Mouse (Mus musculus) left cerebral cortex, adult 8-10 months (tissue): ENCODE measurements around the gene Dgki. TPM values are rescaled to one million over a fixed set of nuclear protein-coding genes. Genes with fewer than 3 reads are reported as not detected.

Experiments used
- DNase-seq, 2 experiments: peaks; one replicate each; pipeline ENCODE4 v3.0.0; 2022; ENCODE audit warnings: low spot score in 2 of 2
- total RNA-seq, 4 experiments: library from RNA; stranded (reverse); gene quantifications; 2 replicates each; pipeline ENCODE4 v1.2.4; 2022

Dgki gene
- total RNA-seq, 4 experiments from 2014 or later: 88.8 to 107 (median 95.6) TPM

DNA sequence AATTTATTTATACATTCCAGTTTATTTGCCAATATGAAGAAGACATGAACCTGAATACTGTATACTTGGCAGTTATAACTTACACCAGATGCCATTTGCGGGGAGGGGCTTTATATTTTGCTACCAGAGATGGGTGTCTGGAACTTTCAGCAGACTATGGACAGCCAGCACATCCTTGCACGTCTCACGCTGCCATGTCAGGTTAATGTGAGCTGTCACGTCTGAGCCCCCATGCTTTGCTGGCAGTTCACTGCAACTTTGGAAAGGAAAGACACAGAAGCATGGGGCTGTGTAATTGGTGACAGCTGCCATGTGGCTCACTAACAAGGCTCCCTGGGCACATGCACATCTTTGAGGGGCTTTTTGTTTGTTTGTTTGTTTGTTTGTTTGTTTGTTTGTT is 368.5 kb downstream of the Dgki start:
- DNase-seq: no peak

DNA sequence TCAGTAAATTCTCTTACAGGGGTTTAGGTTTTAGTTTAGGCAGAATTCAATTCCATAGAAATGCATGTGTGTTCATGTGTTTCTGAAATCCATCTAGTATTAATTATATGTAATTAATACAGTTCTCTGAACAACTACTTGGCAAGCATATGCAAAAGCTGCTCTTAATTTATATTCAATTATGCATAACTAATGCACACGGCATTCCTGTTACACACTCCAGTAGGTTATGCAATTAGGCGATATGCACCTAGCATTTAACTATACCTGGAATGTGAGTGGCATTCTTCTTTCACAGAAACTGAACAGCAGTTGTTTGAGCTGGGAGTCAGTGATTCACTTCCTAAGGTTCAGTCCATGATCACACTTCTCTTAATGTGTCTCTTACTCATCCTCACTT is 370.2 kb downstream of the Dgki start:
- no peak for DNase-seq

DNA sequence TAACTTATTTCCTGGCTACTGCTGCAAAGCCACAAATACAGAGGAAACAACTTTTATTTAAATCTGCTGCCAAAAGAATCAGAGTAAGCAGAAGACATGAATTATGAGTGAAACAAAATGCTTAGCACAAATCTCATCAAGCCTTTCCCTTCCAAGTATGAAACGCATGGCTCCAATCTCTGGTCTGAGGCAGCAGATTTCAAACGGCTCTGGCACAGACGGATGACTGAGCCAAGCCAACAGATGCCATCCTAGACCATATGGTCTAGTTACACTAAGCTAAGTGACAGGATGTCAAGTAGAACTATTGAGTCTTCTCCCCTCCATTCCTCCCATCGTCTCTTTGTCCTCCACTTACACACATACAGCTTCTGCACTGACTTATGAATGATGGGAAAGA is 373.5 kb downstream of the Dgki start:
- DNase-seq: no peak

DNA sequence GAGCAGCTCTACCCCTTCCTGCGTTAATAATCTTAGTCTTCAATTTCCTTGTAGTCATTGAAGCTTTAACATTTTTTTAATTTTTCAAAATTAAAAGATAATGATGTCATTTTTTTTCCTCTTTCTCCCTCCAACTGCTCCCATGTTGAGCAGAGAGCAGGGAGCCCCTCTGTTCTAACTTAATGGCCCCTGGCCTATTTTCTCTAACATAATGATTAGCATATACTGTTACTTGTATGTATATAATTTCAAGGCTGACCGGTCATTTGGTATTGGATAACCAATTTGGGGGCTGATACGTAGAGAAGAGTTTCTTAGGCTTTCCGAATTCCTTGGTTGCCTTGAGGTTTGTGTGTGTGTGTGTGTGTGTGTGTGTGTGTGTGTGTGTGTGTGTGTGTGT is 378.0 kb downstream of the Dgki start:
- no peak for DNase-seq

DNA sequence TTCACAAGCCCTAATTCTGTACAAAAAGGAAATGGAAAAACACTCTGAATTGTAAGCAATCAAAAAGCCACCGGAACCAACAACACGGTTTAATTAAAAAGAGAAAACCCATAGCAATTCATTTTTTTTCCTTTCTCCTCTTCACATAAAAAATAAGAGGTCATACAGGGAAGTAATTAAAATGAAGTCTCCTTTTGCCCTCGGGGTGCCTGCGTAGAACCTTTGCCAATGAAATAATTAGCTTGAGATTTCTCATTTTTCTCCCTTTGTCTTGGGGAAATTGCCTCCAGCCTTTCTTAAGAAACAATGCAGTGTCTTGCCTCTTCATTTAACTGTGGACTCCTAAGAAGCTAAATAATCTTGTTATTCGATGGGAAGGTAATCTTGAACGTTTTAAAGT is 388.4 kb downstream of the Dgki start:
- no peak for DNase-seq

DNA sequence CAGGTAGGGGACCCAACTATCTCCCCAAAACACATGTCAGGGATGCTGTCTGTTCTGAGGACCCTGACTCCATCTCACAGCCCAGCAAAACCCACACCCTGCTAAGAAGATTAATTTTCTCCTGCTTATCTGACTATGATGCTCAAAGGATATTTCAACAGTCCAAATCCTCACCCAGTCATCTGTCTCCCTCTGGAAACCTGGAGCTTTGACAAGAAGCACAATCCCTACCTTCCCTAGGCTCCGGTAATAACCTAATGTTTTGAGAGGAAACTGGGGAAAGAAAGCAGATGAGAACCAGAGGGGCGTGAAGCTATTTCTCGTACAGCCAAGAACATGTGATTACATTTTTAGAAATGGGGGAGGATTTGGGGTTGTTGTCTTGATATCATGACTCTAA is 392.8 kb downstream of the Dgki start:
- no peak for DNase-seq

DNA sequence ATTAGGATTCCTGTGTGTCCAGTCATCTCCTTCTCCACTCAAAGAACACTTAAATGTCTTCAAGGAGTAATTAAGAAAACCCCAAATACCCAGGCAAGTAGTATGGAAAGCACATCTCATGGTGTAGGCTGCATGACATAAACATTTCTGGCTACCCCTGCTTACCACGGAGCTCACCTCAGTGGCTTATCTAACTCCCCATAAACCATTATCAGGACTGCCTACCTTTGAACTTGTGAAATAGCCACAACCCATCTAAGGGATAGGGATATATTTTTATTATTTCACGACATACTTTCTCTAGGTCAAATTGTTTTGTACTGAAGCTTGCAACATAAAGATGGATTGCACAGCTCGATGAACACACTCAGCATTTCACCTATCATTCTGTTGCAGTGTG is 394.0 kb downstream of the Dgki start:
- no peak for DNase-seq

DNA sequence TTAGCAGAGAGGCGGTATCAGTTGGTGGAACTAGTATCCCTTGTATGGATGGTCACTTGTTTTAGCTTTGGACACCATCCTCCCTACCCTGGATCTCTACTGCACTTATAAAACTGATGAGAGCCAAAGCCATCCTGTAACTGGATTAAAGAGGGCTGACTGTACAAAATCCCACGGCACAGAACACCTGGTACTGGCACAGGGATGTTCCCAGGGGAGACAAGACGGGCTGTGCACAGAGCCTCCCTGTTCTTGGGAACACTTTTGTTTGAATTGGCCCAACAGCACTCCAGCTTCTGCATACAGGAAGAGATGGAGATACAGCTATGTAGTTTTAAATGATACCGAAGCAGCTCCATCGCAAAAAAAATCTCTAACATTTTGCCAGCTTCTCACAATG is 395.1 kb downstream of the Dgki start:
- DNase-seq: no peak

DNA sequence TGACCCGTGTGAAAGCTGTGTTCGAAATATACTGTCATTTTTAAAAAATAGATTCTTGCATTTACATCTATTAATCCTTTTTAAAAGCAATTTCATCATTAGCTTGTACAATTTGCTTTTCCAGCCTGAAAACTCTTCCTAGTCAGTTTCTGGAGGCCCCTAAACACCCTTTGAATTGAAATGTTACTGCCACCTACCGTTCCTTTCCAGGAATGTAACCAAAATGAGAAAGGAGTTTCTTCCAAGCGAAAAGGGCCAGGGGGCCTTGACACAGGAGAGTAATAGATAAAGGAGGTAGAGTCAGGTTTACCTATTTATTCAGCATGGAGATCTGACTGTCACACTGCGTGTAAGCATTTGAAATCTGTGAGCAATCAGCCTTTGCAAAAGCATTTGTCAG is 396.2 kb downstream of the Dgki start:
- DNase-seq: no peak

DNA sequence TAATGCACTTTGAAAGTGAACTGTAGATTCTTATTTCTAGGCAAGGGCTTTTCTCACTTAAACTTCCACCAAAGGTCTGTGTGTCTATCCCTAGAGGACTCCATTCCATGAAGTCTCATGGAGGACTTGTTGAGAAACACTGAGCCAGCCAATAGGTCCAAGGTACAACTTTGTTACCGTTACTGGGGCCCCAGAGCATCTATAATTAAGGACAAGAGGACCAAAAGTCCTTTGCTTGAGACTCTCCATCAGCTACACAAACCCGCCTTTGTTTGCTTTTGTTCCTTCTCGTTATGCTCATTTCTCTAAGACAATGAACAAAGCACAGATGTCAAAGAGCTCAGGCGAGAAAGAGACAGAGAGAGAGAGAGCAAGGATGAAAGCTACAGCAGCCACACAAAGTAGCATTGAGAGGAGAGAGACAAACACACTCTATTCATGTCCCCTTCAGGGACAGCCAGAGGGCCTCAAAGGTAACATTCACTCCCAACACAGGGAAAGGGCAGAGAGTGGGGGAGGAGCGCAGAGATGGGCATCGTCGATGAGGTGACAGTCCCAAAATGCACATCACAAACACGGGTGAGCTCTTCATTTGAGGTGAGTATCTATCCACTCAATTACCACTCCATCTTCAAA is 396.7 kb downstream of the Dgki start:
- peak in 1 of 2 experiments; percentile 25 for DNase-seq

DNA sequence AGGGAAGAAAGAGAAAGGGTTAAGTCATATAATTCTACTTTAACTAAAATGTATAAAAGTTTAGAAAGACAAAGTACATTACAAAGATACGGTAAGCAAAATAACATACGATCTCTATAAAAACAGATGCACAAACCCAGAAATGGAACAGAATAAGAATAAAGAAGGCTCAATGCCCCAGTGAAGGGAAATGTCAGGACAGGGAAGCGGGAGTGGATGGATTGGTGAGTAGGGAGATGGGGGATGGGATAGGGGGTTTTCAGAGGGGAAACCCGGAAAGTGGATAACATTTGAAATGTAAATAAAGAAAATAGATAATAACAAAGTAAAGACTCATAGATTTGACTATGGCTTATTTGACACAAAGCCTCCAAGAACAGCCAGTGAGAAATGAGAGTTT is 400.1 kb downstream of the Dgki start:
- DNase-seq: no peak

DNA sequence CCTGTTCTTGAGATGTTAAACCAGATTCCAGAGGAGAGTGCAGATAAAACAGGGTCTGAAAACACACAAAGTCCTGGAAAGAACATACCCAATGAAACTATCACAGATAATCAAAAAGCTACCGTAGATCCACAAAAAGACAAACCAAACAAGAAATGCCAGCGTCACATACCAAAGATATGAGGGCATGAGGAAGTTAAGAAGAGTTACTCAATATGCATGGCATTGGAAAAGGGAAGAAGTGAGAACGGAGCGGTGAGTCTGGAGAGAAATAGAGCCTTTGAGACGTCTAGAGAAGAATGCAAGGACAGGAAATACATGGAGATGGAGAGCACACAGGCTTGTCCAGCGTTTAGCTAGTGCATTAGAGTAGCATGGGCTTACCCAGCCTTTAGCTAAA is 401.6 kb downstream of the Dgki start:
- DNase-seq: no peak

DNA sequence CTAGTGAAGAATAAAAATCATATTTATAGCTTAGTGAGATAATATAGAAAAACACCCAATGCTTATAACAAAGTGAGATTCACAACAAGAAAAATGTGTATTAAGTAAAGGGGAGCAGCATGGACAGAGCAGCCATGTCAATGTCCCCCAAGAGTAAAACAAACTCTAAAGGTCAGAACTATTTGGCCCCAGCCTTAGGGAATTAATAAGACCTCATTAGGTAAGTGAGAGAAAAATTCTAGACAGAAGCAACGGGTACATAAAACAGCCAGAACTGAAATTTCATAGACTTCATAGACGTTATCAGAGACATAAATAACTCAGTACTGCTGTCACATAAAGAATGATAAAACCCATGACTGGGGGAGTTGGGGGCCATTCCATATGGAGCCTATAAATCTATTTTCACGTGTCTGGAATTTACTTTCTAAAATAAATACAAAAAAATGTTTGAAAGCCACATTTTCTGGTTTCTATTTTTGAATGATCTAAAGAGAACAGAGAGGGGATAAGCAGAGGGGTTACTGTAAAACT is 402.3 kb downstream of the Dgki start:
- DNase-seq: no peak

DNA sequence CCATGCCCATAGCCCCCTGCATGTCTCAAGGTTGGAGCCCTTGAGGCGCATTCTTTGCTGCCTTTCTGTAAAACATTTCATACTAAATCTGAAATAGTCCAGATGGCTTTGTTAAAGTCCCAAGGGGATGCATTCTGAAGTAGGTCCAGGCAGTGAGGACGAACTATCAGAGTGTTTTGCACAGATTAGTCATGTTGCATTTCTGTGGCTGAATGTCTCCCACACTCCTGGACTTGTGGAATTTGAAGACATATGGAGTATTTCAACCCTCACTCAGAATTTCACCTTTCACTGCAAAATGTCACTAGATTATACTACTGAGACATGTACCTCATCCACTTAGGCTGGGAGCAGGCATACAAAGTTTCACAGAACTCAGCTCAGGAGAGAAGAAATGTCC is 403.3 kb downstream of the Dgki start:
- DNase-seq: no peak

DNA sequence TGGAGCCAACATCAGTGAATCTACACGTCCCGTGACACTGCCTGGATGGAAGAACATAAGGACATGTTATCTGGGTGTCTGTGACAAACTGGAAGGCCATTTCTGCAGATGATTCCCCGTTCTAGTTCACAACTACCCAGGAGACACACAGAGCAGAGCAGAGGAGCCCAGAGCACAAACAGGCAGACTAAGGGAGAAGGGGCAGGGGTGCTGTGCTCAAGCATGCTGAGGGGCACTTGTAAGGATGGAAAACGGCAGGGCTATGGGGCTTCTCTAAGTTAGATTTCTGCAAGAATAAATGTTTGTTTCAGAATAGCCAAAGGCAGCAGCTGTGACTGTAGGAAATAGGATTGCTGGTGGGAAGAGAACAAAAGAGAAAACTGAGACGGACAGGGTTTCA is 408.2 kb downstream of the Dgki start:
- no peak for DNase-seq

DNA sequence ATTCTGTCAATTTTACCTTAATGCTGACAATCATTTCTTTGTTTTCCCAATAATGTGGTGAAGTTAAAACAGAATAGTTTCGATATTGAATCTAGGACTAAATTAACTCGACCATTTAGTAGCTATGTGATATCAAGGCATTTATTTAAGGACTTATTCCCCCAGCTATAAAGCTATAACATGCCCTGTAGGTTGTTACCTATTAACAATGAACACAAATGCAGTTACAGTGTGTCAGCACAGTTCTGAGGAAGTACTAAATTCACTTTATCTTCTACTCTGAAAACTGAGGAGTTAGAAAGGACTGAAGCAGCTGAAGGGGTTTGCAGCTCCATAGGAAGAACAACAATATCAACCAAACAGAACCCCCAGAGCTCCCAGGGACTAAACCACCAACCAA is 409.2 kb downstream of the Dgki start:
- DNase-seq: no peak

DNA sequence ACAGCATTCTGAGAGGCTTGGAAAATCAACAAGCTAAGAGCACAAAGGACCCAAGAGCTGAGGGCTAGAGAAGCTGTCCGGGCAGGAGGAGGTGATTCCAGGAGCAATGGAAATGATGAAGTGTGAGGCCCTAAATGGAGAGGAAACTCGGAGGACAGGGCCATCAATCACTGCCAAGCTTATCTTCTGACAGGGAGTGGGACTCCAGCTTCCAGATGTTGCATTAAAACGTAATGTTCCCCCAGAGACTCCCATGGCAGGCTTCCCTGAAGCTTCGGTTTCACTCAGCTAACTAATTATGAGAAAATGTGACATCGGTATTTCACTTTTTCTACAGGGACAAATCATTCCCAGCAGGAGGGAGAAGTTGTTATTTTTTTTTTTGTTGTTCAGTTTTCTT is 409.7 kb downstream of the Dgki start:
- DNase-seq: no peak

DNA sequence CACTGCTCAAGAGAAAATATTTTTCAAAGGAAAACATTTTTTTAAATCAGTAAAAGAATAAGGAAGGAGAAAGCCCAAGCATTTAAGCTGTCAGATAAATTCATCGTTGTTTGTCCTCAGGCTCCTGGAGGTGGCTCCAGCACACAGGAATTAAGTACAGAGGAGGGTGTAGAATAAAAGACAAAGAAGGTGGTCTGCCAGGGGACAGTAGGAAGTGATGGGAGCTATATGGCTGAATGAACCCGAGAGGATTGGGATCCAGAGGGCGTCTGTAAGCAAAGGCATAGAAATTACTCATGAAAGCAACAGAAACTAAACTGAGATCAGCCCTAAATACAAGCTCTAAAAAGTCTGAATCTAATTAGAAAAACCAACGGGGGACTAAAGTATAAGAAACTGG is 418.7 kb downstream of the Dgki start:
- no peak for DNase-seq

DNA sequence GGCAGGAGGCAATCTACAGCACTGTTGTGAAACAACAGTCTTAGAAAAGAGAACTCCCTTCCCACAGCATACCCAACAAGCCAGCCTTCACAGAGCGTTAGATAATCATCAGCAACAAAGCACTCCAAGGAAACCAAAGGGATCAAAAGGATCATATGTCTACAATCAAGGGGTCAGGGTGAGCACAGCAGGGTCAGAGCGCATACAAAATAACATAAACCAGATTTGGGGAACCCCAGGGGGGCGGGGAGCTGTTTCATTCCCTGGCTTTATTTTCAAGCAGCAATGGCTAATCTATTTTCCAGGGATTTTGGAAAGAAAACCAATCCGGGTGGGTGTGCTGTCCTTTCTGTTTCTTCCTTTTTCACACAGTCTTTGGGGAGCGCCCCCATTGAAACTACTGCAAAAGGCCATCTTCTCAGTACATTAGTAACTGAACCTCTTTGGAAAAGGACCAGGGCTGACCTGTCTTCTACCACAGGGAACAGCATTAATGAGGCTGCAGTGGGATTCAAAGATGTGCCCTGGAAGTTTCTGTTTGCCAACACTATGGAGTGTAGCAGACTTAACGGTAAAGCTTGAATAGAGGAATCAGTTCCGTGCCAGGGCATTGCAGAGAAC is 419.2 kb downstream of the Dgki start:
- DNase-seq: no peak

DNA sequence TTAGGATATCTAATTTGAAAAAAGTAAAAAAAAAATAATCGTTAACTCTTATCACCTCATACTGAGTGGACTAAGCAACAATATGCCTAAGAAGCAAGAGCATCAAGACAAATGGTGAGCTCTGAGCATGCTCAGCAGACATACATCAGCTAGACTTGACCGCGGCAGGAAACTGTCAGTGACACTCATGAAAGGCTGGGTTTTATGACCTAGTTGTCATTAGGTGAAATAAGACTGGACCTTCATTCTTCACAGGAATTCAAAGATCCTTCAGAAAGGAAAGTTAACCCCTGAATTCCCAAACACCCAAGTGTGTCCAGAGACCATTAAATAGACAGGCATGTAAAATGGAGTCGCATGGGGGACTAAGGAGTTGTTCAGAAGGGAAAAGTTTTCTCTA is 422.6 kb downstream of the Dgki start:
- no peak for DNase-seq

DNA sequence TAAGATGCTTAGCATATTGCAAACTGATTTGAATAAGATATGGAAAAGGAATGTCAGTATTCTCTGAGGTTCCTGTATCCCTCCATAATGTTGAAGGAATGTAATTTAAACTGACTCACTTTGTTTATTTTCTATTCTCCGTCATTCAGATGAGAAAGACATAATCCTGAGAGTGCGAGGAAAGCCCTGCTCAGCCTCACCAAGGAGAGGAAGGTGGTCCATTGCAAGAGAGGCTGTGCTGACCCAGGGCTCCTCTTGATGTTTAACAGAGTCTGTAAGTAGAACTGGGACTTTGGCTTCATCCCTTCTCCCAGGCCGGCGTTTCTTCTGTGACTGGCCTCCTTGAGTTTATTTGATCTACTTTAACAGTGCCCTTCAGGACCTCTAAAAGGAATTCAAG is 423.6 kb downstream of the Dgki start:
- DNase-seq: no peak

DNA sequence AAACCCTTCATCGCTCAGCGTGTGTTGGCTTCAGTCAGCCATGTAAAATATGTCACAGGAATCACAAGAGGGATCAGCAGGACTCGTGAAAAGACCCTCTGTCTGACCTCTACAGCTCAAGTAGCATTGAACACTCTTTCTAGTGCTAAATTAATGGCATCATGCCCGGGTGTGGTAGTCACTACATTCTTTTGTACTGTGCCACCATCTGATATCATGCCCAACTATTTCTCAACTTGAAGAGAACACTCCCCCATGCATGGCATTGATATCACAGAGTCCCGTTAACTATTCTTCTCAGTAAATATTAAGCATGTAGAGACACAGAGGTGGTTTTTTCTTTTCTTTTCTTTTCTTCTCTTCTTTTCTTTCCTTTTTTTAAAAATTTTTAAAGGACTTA is 424.1 kb downstream of the Dgki start:
- DNase-seq: no peak

DNA sequence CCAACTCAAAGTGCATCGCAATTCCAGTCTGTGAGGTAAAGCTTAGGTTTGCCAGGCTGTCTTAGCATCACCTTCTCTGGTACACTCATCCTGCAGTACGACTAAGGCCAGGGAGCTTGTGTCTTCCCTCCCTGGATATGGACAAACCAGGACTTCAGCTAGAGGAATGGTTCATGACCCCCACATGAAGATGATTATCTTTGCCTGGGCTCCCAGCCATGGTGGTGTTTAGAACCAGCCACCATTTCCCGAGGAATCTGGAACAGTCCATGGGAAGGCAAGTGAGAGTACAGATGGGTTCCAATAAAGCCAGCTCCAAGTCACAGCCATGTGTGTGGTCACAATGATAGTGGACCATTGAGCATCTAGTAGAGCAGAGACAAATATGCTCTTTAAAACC is 427.1 kb downstream of the Dgki start:
- no peak for DNase-seq

DNA sequence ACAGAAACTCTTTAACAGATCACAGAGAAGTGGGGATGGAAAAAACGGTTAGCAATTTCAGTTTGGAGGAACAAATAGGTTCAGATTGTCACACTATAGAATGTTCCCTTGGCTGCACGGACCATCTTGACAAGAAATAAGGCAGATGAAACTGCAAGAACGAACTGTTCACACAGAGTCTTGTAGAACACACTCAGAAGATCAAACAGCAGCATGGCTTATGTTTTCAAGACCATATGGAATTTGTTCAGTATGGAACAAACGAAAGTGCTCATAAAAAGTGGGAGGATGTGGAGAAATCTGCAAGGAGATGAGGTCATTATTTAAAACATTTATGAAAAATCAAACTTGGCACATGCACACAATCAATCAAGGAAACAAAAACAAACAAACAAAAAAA is 431.8 kb downstream of the Dgki start:
- DNase-seq: no peak
